Mouse (Mus musculus): ENCODE measurements around the gene Tmem158. TPM values are rescaled to one million over a fixed set of nuclear protein-coding genes. Genes with fewer than 3 reads are reported as not detected.

Gene Tmem158
- polyA plus RNA-seq, 1 experiment from 2014 or later: 17.1 TPM

DNA sequence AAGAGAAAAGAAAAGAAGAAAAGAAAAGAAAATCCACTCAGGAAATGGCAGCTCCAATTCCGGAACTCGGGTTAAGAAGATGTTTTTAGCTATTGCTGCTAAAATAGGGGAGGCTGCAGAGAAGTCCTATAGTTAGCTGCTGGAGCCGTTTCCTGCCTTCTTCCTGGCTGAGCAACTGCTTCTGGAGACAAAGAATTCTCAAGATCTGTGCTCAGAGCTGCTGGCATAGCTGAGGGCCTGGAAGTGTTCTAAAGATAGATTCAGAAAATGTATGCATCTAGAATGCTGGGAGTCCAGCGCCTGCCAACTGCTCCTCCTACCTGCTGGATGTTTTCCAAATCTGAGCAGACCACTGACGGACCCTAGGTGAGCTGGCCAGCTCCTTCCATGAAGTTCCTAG lies 40.7 kb downstream of the Tmem158 start:
- Histone ChIP-seq H3K4me1 (no peaks in the 10 kb centered on the region), H3K4me2 (no peak overlapping the region), H3K27me3 (replicated peaks) (no peaks in the 10 kb centered on the region), H3K4me3 (replicated peaks) (no peak overlapping the region), H3K9ac (no peak overlapping the region), H3K27ac (peak overlapping the region; percentile 5; the same call in 1 of the 2 replicates), H3K9me3 (no peaks in the 10 kb centered on the region), H3K36me3 (no peaks in the 10 kb centered on the region)
- 46% methylated on average over 5 of the region's 5 CpGs for WGBS
- ATAC-seq (ENCODE audit: insufficient read depth, low FRiP score, low read depth): no peak

DNA sequence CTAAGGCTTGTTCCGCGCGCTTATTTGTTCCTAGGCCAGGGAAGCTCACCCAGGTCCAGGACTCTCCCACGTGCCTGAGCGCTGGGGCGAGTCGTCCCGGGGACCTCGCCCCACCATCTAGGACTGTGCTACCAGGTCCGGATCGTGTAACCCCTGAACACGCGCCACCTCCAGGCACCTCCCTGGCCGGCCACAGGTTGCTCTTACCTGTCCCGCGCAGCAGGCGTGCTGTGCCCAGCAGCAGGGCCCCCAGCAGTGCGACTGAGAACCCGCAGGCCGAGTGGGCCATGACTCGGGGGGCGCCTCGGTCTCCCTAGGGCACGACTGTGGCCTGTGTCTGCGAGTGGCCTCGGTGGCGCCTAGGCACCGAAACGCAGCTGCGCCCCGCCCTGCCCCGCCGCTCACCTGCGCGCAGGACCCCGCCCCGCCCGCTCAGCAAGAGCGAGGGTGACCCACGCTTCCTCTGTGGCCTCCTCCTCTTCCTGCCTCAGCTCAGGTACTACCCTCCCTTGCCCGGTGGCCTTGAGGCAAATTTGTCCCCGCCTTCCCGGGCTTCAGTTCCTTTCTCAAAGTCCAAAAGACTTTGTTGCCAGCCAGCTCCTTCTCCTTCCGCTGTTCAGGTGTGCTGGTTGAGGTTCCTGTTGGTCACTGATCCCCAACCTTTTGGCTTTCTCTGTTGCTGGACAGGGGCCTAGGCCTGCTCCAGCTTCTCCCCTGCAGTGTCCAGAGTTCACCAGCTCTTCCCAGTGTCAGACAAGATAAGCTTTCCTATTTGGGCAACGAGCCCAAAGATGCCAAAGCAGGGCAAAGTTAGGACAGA lies 44.7 kb downstream of the Tmem158 start, which contains the start of gene Cdcp1:
Cdcp1 (minus strand) TSS at position 418 of the 820 bp plus-strand sequence.
- 7% methylated on average over 44 of the region's 45 CpGs for WGBS

DNA sequence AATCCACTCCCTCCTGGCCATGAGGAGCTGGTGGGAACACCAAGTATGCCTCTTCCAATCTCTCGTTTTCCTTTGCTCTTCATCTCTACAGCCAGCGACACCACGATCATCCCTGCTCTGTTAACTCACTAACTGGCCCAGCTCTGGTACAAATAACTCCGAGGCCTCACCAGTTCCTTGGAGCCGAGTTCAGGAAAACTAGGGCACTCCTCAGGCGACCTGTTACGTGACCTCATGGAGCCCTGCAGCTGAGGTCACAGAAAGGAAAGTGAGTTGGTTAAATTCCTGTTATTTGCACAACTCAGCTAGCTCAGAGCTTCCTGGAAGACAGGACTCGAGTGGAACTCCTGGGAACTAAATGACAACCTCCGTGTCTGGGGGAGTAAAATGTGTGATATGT lies 47.2 kb downstream of the Tmem158 start:
- H3K36me3 ChIP-seq: no peaks in the 10 kb centered on the region
- no peak overlapping the region for H3K27ac ChIP-seq
- ATAC-seq (ENCODE audit: insufficient read depth, low FRiP score, low read depth): no peak
- no peaks in the 10 kb centered on the region for H3K9me3 ChIP-seq
- no peak overlapping the region for H3K4me2 ChIP-seq
- H3K9ac ChIP-seq: no peak overlapping the region
- no peak overlapping the region for H3K4me3 ChIP-seq (replicated peaks)
- no peaks in the 10 kb centered on the region for H3K4me1 ChIP-seq
- no peaks in the 10 kb centered on the region for H3K27me3 ChIP-seq (replicated peaks)
- WGBS: 66% methylated on average over 9 of the region's 9 CpGs

More for the DNA sequence above, 44.7 kb downstream of the Tmem158 start, which contains the start of gene Cdcp1:
- no peaks in the 10 kb centered on the region for H3K9me3 ChIP-seq
- H3K9ac ChIP-seq: peak within 1 kb of the TSS; percentile 21; the same call in 1 of the 2 replicates
- H3K36me3 ChIP-seq: no peaks in the 10 kb centered on the region
- H3K4me1 ChIP-seq: no peaks in the 10 kb centered on the region
- ATAC-seq (ENCODE audit: insufficient read depth, low FRiP score, low read depth): peak; percentile 91
- H3K27ac ChIP-seq: peak within 1 kb of the TSS; percentile 49
- H3K27me3 ChIP-seq (replicated peaks): no peaks in the 10 kb centered on the region
- H3K4me3 ChIP-seq (replicated peaks): peak within 1 kb of the TSS; percentile 45
- H3K4me2 ChIP-seq: peak within 1 kb of the TSS; percentile 43

Other genes with a start within 250 kb of the Tmem158 start
- 20.6 and 21.2 TPM in 2 replicates for gene Tmem42, start 239.4 kb downstream of the Tmem158 start, polyA plus RNA-seq (2015; fragmentation: Nextera tagmentation; extraction: Ambion mirVana)
- gene Tgm4, start 226.0 kb downstream of the Tmem158 start, polyA plus RNA-seq (2015; fragmentation: Nextera tagmentation; extraction: Ambion mirVana): 0.53 and 0.57 TPM in 2 replicates
- 73.7 and 77.8 TPM in 2 replicates for gene Zdhhc3, start 147.6 kb downstream of the Tmem158 start, polyA plus RNA-seq (2015; fragmentation: Nextera tagmentation; extraction: Ambion mirVana)
- gene Exosc7, start 147.5 kb downstream of the Tmem158 start, polyA plus RNA-seq (2015; fragmentation: Nextera tagmentation; extraction: Ambion mirVana): 125 and 136 TPM in 2 replicates
- gene Clec3b, start 109.8 kb downstream of the Tmem158 start, polyA plus RNA-seq (2015; fragmentation: Nextera tagmentation; extraction: Ambion mirVana): 1.2 and 2.0 TPM in 2 replicates
- 13.5 and 15.3 TPM in 2 replicates for gene Cdcp1, start 44.7 kb downstream of the Tmem158 start, polyA plus RNA-seq (2015; fragmentation: Nextera tagmentation; extraction: Ambion mirVana)
- gene Lars2, start 106.2 kb upstream of the Tmem158 start, polyA plus RNA-seq (2015; fragmentation: Nextera tagmentation; extraction: Ambion mirVana): 908 and 1,059 TPM in 2 replicates
- 46.1 and 49.9 TPM in 2 replicates for gene Limd1, start 217.9 kb upstream of the Tmem158 start, polyA plus RNA-seq (2015; fragmentation: Nextera tagmentation; extraction: Ambion mirVana)